Mouse (Mus musculus) heart, embryonic 14.5 days (tissue): Measurements from ENCODE around the gene Avil. TPM values are rescaled to one million over a fixed set of nuclear protein-coding genes. Genes with fewer than 3 reads are reported as not detected.

Experiments
- ATAC-seq: fragments of 200-750 bp; cut with Nextera tagmentation; 2 replicates; pipeline ENCODE4 v1.8.0; 2017; ENCODE audit warnings: low read depth, moderate TSS enrichment; ENCODE audit not compliant: insufficient number of reproducible peaks, insufficient read depth, low FRiP score
- H3K27ac ChIP-seq, 2 experiments: fragments of 200-500 bp in 1 of 2; fragments of 300-500 bp in 1 of 2; sonication (generic) in 1 of 2; replicated peaks in 1 of 2; 2 replicates each; pipeline ENCODE4 v1.5.1; 2012 to 2014; ENCODE audit warnings: low read depth in 2 of 2, low read length in 2 of 2, control low read depth in 1 of 2, mild to moderate bottlenecking in 1 of 2, mixed read lengths in 1 of 2; ENCODE audit not compliant: control insufficient read depth in 1 of 2, insufficient read depth in 1 of 2
- H3K27me3 ChIP-seq: fragments of 300-500 bp; sonication (generic); 2 replicates; pipeline ENCODE4 v1.6.1; 2014; ENCODE audit warnings: mild to moderate bottlenecking, low read length, control low read depth; ENCODE audit not compliant: control insufficient read depth, insufficient read depth
- H3K36me3 ChIP-seq: fragments of 300-500 bp; sonication (generic); 2 replicates; pipeline ENCODE4 v1.6.1; 2014; ENCODE audit warnings: mild to moderate bottlenecking, control low read depth, low read length, mixed read lengths; ENCODE audit not compliant: control insufficient read depth, insufficient read depth
- H3K4me1 ChIP-seq, 2 experiments: fragments of 200-500 bp in 1 of 2; fragments of 300-500 bp in 1 of 2; sonication (generic) in 1 of 2; 2 replicates each; pipeline ENCODE4 v1.6.1; 2012 to 2014; ENCODE audit warnings: low read length in 2 of 2, control low read depth in 1 of 2, mixed read lengths in 1 of 2; ENCODE audit not compliant: control insufficient read depth in 2 of 2, insufficient read depth in 2 of 2
- H3K4me2 ChIP-seq: fragments of 300-500 bp; sonication (generic); 2 replicates; pipeline ENCODE4 v1.6.1; 2014; ENCODE audit warnings: mild to moderate bottlenecking, low read length
- H3K4me3 ChIP-seq, 2 experiments: fragments of 200-500 bp in 1 of 2; fragments of 300-500 bp in 1 of 2; sonication (generic) in 1 of 2; 2 replicates each; pipeline ENCODE4 v1.5.1; 2012 to 2014; ENCODE audit warnings: low read length in 2 of 2, mild to moderate bottlenecking in 2 of 2, control low read depth in 1 of 2, low read depth in 1 of 2, moderate library complexity in 1 of 2; ENCODE audit not compliant: control insufficient read depth in 1 of 2, insufficient read depth in 1 of 2
- H3K9ac ChIP-seq: fragments of 300-500 bp; sonication (generic); 2 replicates; pipeline ENCODE4 v1.6.1; 2014; ENCODE audit warnings: mild to moderate bottlenecking, low read length
- H3K9me3 ChIP-seq: fragments of 300-500 bp; sonication (generic); 2 replicates; pipeline ENCODE4 v1.6.1; 2016; ENCODE audit warnings: low read length, control low read depth; ENCODE audit not compliant: control insufficient read depth
- whole genome bisulfite sequencing: fragments of 180-500 bp; shearing (Covaris S2); extraction: QIAGEN DNeasy Blood & Tissue Kit; methylation state at CpG from one replicate; pipeline ENCODE4 v1.1.7; 2014; 5-methylcytosine and 5-hydroxymethylcytosine counted together
- polyA plus RNA-seq: library from polyadenylated mRNA; unstranded; fragments of >200 nt; fragmentation: Nextera tagmentation; extraction: Ambion mirVana; gene quantifications from 2 replicates; pipeline ENCODE4 v1.2.1, GENCODE M21; 2014

The Avil gene
- polyA plus RNA-seq, 1 experiment from 2014 or later, result 0.39 TPM

DNA sequence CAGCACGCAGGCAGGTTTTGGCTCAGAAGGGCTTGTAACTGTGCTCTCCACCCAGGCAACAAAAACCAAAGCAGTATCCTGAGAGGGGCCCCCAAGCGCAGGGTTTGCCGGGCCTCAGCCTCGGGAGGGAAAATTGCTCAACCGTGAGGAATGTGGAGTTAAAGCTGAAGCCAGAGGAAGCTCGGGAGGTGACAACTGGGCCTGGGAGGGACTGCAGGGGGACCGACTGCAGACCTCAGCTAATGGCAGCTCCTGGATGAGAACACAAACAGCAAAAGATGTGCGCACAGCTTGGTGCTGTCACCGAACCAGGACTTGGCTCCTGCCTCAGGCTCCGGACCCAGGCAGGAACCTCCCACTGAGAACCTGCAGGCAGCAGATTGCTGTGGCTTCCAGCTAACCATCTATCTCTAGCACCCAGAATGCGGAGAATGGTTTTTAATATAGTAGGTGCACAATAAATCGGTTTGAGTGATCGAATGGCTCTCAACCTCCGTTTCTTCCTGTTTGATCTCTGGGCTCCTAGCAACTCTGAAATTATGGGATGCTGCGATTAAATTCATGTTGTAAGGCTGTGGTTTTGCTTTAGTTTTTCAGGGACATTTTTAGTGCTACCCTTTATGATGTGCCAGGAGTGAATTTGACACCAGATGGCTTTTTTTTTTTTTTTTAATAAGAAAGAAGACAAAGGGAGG, 38.1 kb upstream of the Avil start:
- peak overlapping the region; percentile 43; the same call in 1 of the 2 replicates for H3K4me2 ChIP-seq
- no peaks in the 10 kb centered on the region for H3K9me3 ChIP-seq
- peak; percentile 37; the same call in 1 of the 2 replicates for ATAC-seq
- WGBS, result 29% methylated on average over 15 of the region's 15 CpGs
- no peaks in the 10 kb centered on the region for H3K27me3 ChIP-seq
- peaks cover 23 to 24% of the 10 kb centered on the region in 2 experiments for H3K4me1 ChIP-seq
- no peak overlapping the region for H3K4me3 ChIP-seq
- H3K27ac ChIP-seq, result peak overlapping the region; percentile 78 to 84
- H3K36me3 ChIP-seq, result no peaks in the 10 kb centered on the region
- H3K9ac ChIP-seq, result peak overlapping the region; percentile 22

DNA sequence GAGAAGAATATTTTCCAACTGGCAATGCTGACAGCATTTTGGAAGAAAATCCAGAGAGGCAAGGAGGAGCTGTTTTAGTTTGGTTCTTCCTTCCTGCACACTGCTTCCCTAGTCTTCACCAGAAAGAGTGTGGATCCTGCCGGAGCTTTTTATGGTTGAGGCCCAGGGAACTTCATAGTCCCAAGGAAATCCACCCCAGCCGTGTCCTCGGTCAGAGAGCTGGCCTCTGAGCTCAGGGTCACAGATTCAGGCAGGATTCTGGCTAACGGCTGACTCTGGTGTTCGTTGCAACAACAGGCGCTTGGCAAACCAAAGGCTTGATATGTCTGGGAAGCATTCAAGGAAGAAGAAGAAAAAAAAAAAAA, 37.6 kb upstream of the Avil start:
- H3K27ac ChIP-seq, result peak overlapping the region; percentile 70 to 78; a peak in 3 of 4 replicates
- ATAC-seq, result no peak
- no peak overlapping the region for H3K4me2 ChIP-seq
- H3K4me3 ChIP-seq, result no peak overlapping the region
- no peak overlapping the region for H3K9ac ChIP-seq
- H3K27me3 ChIP-seq, result no peaks in the 10 kb centered on the region
- H3K4me1 ChIP-seq, result peaks cover 18 to 19% of the 10 kb centered on the region in 2 experiments
- H3K36me3 ChIP-seq, result no peaks in the 10 kb centered on the region
- no peaks in the 10 kb centered on the region for H3K9me3 ChIP-seq
- WGBS, result 44% methylated on average over 6 of the region's 6 CpGs

DNA sequence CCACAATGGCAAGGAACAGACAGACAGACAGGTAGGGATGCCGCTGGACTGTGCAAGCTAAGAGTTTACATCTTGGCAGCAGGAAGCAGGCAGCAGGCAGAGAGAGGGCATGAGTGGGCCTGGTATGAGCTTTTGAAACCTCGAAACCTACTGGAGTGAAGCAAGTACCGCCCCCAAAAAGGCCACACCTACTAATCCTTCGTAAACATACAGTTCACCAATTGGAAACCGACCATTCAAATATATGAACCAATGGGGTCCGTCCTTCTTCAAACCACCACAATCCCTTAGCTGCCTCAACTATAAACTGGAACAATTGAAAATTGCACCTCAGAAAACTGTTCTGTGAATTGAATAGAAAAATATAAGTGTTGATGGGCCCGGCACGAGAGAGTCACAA, 36.7 kb upstream of the Avil start:
- no peaks in the 10 kb centered on the region for H3K9me3 ChIP-seq
- H3K36me3 ChIP-seq, result no peaks in the 10 kb centered on the region
- no peaks in the 10 kb centered on the region for H3K27me3 ChIP-seq
- ATAC-seq, result no peak
- H3K4me2 ChIP-seq, result no peak overlapping the region
- H3K4me1 ChIP-seq, result peaks cover 18 to 19% of the 10 kb centered on the region in 2 experiments
- H3K27ac ChIP-seq, result peak overlapping the region in 1 of 2 experiments; percentile 78; a peak in 1 of 4 replicates
- no peak overlapping the region for H3K4me3 ChIP-seq
- WGBS, result 87% methylated on average over 8 of the region's 8 CpGs
- H3K9ac ChIP-seq, result no peak overlapping the region

DNA sequence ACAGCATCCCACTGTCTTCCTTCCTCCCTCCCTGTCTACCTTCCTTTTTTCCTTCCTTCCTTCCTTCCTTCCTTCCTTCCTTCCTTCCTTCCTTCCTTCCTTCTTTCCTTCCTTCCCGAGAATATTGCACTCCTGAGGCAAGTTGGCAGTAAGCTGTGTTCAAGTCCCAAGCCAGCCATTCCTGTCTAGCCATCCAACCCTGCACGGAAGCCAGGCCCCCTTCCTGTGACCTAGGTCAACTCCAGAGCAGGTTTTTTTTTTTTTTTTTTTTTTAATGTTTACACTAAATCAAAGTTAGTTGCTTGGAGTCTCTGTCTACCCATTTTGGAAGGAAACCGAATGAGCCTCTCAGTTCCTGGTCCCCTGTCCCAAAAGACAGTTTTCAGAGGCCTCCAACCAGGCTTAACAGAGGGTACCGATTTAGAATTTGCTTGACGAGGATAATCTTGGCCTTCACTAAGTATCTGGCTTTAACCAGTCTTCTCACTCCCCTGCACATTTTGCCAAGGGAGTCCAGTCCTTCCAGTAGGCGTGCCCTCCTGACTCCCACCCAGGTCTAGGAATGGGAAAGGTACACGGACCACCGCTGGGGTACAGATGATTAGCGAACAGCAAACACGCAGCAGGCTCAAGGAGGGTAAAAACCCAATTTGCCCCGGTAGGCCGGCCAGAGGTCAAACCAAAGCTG, 29.0 kb upstream of the Avil start:
- no peak for ATAC-seq
- 11% methylated on average over 12 of the region's 12 CpGs for WGBS

DNA sequence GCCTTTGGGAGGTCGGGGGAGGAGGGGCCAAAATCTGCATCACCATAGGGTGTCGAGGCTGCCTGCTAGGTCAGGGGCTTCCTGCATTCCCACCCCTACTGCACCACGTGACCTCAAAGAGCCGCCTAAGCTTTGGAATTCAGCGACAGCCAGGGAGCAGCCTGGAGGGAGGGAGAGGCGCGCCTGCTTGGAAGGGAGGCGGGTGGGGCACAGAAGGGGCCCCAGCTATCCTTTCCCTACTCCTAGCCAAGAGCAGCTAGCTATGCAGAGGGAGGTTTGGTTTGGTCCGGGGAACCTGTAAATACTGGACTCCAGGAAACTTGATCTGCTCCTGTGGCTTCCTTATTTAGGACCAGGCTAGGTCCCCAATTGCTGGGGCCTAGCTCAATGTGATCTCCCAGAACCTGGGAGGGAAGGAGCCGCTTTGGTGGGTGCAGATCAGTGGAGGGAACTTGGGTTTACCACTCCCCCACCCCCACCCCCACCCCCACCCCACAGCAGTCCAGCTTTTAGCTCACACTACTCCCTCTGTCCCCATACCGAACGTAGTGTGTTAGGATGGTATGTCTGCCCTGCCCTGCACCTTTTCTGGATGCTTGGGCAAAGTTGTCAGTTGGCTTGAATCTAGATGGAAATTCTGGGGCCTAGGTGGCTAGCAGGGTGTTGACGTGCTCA, 28.3 kb upstream of the Avil start:
- Histone ChIP-seq H3K36me3 (no peaks in the 10 kb centered on the region), H3K4me3 (no peak overlapping the region), H3K9ac (peak overlapping the region; percentile 47), H3K27me3 (no peaks in the 10 kb centered on the region), H3K27ac (peak overlapping the region; percentile 89 to 90), H3K9me3 (no peaks in the 10 kb centered on the region), H3K4me2 (peak overlapping the region; percentile 54), H3K4me1 (peaks cover 18 to 24% of the 10 kb centered on the region in 2 experiments)
- WGBS, result 11% methylated on average over 13 of the region's 13 CpGs
- ATAC-seq, result peak; percentile 91

More for the DNA sequence above, 29.0 kb upstream of the Avil start:
- peak overlapping the region; percentile 54 for H3K4me2 ChIP-seq
- no peak overlapping the region for H3K4me3 ChIP-seq
- H3K36me3 ChIP-seq, result no peaks in the 10 kb centered on the region
- no peaks in the 10 kb centered on the region for H3K27me3 ChIP-seq
- peak overlapping the region; percentile 89 to 90 for H3K27ac ChIP-seq
- no peaks in the 10 kb centered on the region for H3K9me3 ChIP-seq
- peaks cover 18 to 24% of the 10 kb centered on the region in 2 experiments for H3K4me1 ChIP-seq
- H3K9ac ChIP-seq, result peak overlapping the region; percentile 47; the same call in 1 of the 2 replicates

DNA sequence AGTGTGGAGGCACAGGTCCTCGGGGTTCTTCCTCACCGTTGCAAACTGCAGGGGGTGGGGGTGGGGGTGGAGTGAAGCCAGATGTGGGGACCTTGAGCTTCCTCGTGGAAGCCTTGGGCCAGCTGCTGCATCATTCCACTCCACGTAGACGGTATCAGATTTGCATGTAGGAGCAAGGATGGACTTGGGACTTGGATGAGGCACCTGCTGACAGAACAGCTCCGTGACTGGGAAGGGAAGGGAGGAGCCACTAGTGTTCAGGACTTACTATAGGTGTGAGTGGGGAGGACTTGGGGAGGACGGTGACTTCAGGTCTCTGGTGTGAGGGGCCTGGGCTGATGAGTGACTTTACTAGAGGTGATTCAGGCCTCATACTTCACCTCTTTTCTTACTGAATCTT, 27.5 kb upstream of the Avil start:
- Histone ChIP-seq H3K4me3 (no peak overlapping the region), H3K4me1 (peaks cover 21 to 30% of the 10 kb centered on the region in 2 experiments), H3K27me3 (no peaks in the 10 kb centered on the region), H3K9ac (peak overlapping the region; percentile 47; the same call in 1 of the 2 replicates), H3K9me3 (no peaks in the 10 kb centered on the region), H3K27ac (peak overlapping the region; percentile 79 to 89), H3K36me3 (no peaks in the 10 kb centered on the region), H3K4me2 (no peak overlapping the region)
- no peak for ATAC-seq
- WGBS, result 25% methylated on average over 7 of the region's 7 CpGs

DNA sequence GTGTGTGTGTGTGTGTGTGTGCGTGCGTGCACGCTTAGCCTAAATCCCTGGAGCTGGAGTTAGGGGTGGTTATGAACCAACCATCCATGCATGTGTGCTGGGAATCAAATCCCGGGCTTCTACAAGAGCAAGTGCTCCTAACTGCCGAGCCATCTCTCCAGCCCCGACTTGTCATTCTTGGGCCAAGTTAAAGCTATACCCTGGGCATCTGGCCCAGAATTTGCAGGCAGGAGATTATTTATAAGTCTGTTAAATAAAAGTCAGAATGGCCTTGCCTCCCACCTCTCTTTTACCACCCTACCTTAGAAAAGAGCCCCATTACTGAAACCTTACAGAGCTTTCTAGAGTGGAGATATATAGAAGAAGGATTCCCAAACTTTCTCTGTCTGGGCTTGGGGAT, 24.8 kb upstream of the Avil start:
- Histone ChIP-seq H3K27ac (no peak overlapping the region), H3K27me3 (no peaks in the 10 kb centered on the region), H3K9ac (no peak overlapping the region), H3K9me3 (no peaks in the 10 kb centered on the region), H3K4me2 (no peak overlapping the region), H3K36me3 (no peaks in the 10 kb centered on the region), H3K4me3 (no peak overlapping the region), H3K4me1 (peaks cover 22 to 32% of the 10 kb centered on the region in 2 experiments)
- no peak for ATAC-seq
- WGBS, result 63% methylated on average over 6 of the region's 6 CpGs
